Mouse (Mus musculus) limb, embryonic 15.5 days (tissue): ENCODE measurements around the gene Echs1. TPM values are rescaled to one million over a fixed set of nuclear protein-coding genes. Genes with fewer than 3 reads are reported as not detected.

Experiments
- ATAC-seq: fragments of 200-750 bp; cut with Nextera tagmentation; 2 replicates; pipeline ENCODE4 v1.8.0; 2017; ENCODE audit warnings: low read depth, moderate TSS enrichment; ENCODE audit not compliant: insufficient number of reproducible peaks, low FRiP score, low TSS enrichment
- H3K27ac ChIP-seq: fragments of 300-500 bp; sonication (generic); 2 replicates; pipeline ENCODE4 v1.5.1; 2015; ENCODE audit warnings: moderate library complexity, mild to moderate bottlenecking, inconsistent platforms
- H3K27me3 ChIP-seq: fragments of 300-500 bp; sonication (generic); 2 replicates; pipeline ENCODE4 v1.6.1; 2015; ENCODE audit warnings: inconsistent platforms
- H3K36me3 ChIP-seq: fragments of 300-500 bp; sonication (generic); 2 replicates; pipeline ENCODE4 v1.6.1; 2015; ENCODE audit warnings: inconsistent platforms
- H3K4me1 ChIP-seq: fragments of 300-500 bp; sonication (generic); 2 replicates; pipeline ENCODE4 v1.6.1; 2015; ENCODE audit warnings: inconsistent platforms
- H3K4me2 ChIP-seq: fragments of 300-500 bp; sonication (generic); 2 replicates; pipeline ENCODE4 v1.6.1; 2015; ENCODE audit warnings: mild to moderate bottlenecking, inconsistent platforms
- H3K4me3 ChIP-seq: fragments of 300-500 bp; sonication (generic); 2 replicates; pipeline ENCODE4 v1.5.1; 2015; ENCODE audit warnings: mild to moderate bottlenecking, inconsistent platforms
- H3K9ac ChIP-seq: fragments of 300-500 bp; sonication (generic); 2 replicates; pipeline ENCODE4 v1.6.1; 2015; ENCODE audit warnings: inconsistent platforms
- H3K9me3 ChIP-seq: fragments of 300-500 bp; sonication (generic); 2 replicates; pipeline ENCODE4 v1.6.1; 2016; ENCODE audit warnings: inconsistent platforms
- WGBS: fragments of 180-500 bp; shearing (Covaris S2); methylation state at CpG from one replicate; pipeline ENCODE4 v1.1.7; 2015; 5-methylcytosine and 5-hydroxymethylcytosine counted together
- polyA plus RNA-seq: library from polyadenylated mRNA; unstranded; fragments of >200 nt; fragmentation: Nextera tagmentation; extraction: Ambion mirVana; gene quantifications from 2 replicates; pipeline ENCODE4 v1.2.1, GENCODE M21; 2015

Echs1 gene
- polyA plus RNA-seq, 1 experiment from 2014 or later = 130 TPM

DNA sequence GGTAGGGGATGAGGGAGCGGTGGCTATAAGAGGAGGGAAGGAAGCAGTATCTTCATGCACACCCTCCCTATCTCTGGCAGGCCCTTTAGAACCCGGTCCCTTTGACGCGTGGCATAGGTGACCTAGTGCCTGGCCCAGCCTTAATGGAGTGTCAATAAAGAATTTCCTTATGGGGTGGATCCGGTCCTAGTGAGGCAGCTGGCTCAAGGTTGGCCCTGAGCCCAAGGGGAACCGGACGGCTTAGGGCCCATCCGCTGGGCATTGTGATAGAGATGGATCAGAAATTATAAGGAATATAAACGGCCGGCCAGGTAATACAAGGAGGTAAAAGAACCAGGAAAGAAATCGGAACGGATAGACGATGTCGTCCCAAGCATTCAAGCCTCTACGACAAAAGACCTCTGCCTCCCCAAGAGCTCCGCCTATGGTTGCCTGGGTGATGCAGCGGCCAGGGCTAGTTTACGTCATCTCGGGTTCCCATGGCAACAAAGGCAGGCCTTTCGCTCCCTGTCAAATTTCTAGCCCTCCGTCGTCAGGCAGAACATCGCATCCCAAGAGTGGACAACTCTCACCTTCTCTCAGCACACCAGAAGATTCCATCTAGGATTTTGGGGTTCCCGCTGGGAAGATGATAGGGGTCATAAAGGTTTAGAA lies 35.6 kb downstream of the Echs1 start:
- Histone ChIP-seq H3K4me2 (peak overlapping the region; percentile 31), H3K27me3 (peaks cover 47% of the 10 kb centered on the region), H3K4me3 (peak overlapping the region; percentile 24), H3K9ac (peak overlapping the region; percentile 11; the same call in 1 of the 2 replicates), H3K27ac (no peak overlapping the region), H3K9me3 (no peaks in the 10 kb centered on the region), H3K4me1 (peaks cover 14% of the 10 kb centered on the region), H3K36me3 (no peaks in the 10 kb centered on the region)
- 4% methylated on average over 24 of the region's 24 CpGs for WGBS
- 0 out of 2 replicates have a peak, but pooled peaks have one; percentile 37 for ATAC-seq

DNA sequence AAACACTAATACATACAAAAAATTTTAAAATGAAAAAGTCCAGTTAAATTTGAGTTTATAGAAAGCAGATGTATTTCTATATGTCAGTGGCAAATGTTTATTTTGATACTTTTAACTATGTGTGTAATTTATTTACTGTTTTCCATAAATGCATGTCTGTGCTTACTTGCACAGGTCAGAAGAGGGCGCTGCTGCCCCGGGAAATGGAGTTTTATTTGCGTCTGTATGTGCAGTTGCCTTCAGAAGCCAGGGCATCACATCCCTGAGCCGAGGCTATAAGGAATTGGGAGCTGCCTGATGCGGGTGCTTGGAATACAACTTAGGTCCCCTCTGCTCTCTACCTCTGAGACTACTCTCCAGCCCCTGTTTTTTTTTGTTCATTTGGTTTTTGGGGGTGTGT lies 37.6 kb downstream of the Echs1 start:
- Histone ChIP-seq H3K4me3 (no peak overlapping the region), H3K27me3 (peaks cover 47% of the 10 kb centered on the region), H3K4me2 (no peak overlapping the region), H3K9ac (no peak overlapping the region), H3K4me1 (peaks cover 14% of the 10 kb centered on the region), H3K36me3 (no peaks in the 10 kb centered on the region), H3K27ac (no peak overlapping the region), H3K9me3 (no peaks in the 10 kb centered on the region)
- no peak for ATAC-seq
- WGBS = 3% methylated on average over 5 of the region's 5 CpGs

DNA sequence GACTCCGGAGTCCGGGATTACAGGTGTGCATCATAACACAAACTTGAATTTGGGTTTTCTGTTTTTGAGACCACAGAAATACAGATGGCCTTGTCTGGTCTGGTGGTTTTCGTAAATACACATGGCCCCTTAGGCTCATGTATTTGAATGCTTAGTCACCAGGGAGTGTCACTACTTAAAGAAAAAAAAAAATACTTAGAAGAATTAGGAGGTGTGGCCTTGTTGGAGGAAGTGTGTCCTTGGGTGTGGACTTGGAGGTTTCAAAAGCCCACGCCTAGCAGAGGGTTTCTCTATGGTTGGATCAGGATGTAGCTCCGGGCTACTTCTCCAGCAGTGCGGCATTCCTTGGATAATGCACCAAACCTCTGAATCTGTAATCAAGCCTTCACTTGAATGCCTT lies 38.6 kb downstream of the Echs1 start:
- Histone ChIP-seq H3K27ac (no peak overlapping the region), H3K4me1 (peaks cover 14% of the 10 kb centered on the region), H3K4me2 (no peak overlapping the region), H3K36me3 (no peaks in the 10 kb centered on the region), H3K9me3 (no peaks in the 10 kb centered on the region), H3K9ac (no peak overlapping the region), H3K4me3 (no peak overlapping the region), H3K27me3 (peaks cover 46% of the 10 kb centered on the region)
- WGBS = 73% methylated on average over 6 of the region's 6 CpGs
- no peak for ATAC-seq

- H3K36me3 ChIP-seq = no peaks in the 10 kb centered on the region
- no peaks in the 10 kb centered on the region for H3K9me3 ChIP-seq
- ATAC-seq = no peak
- peaks cover 34% of the 10 kb centered on the region for H3K27me3 ChIP-seq
- 0 out of 2 replicates have a peak overlapping the region, but pooled peaks have one; percentile 14 for H3K4me3 ChIP-seq
- H3K27ac ChIP-seq = no peak overlapping the region
- 31% methylated on average over 39 of the region's 39 CpGs for WGBS
- peak overlapping the region; percentile 40 for H3K4me2 ChIP-seq
- H3K4me1 ChIP-seq = no peaks in the 10 kb centered on the region
- 0 out of 2 replicates have a peak overlapping the region, but pooled peaks have one; percentile 23 for H3K9ac ChIP-seq
Observed at GRCm38 (mm10) chr7:140070042-140070711, 46.1 kb downstream of the Echs1 start.

- WGBS = 56% methylated on average over 6 of the region's 6 CpGs
- no peak overlapping the region for H3K4me2 ChIP-seq
- H3K27me3 ChIP-seq = peaks cover 52% of the 10 kb centered on the region
- H3K27ac ChIP-seq = no peak overlapping the region
- H3K36me3 ChIP-seq = no peaks in the 10 kb centered on the region
- H3K9ac ChIP-seq = no peak overlapping the region
- no peaks in the 10 kb centered on the region for H3K9me3 ChIP-seq
- H3K4me3 ChIP-seq = no peak overlapping the region
- no peaks in the 10 kb centered on the region for H3K4me1 ChIP-seq
- ATAC-seq = no peak
Observed at GRCm38 (mm10) chr7:140067397-140067796, 48.9 kb downstream of the Echs1 start.

DNA sequence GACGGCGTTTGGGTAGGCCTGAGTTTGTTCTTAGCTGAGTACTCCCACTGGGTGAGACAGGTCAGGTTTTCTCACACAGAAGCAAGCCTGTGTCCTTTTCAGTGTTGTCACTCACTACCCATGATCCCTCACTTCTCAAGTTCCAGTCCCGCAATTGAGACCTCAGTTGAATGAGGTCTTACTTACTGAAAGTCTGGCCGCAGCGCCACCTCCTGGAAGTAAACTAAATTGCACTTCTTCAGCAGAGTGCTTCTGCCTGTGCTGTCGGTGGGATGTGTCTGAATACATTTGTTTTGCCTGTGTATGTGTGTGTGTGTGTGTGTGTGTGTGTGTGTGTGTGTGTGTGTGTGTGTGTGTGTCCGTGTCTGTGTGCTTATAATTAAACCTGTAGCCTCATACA lies 53.2 kb downstream of the Echs1 start:
- no peak overlapping the region for H3K4me2 ChIP-seq
- no peak for ATAC-seq
- no peaks in the 10 kb centered on the region for H3K36me3 ChIP-seq
- no peak overlapping the region for H3K27ac ChIP-seq
- 22% methylated on average over 7 of the region's 7 CpGs for WGBS
- peaks cover 15% of the 10 kb centered on the region for H3K4me1 ChIP-seq
- no peak overlapping the region for H3K4me3 ChIP-seq
- H3K9ac ChIP-seq = no peak overlapping the region
- no peaks in the 10 kb centered on the region for H3K9me3 ChIP-seq
- peaks cover 74% of the 10 kb centered on the region for H3K27me3 ChIP-seq

GRCm38 (mm10) chr7:140062307-140062706 lies 54.0 kb downstream of the Echs1 start:
- H3K4me1 ChIP-seq = peaks cover 21% of the 10 kb centered on the region
- H3K9ac ChIP-seq = no peak overlapping the region
- 23% methylated on average over 11 of the region's 11 CpGs for WGBS
- no peak overlapping the region for H3K27ac ChIP-seq
- H3K4me2 ChIP-seq = no peak overlapping the region
- H3K27me3 ChIP-seq = peaks cover 82% of the 10 kb centered on the region
- no peaks in the 10 kb centered on the region for H3K9me3 ChIP-seq
- no peaks in the 10 kb centered on the region for H3K36me3 ChIP-seq
- no peak for ATAC-seq
- H3K4me3 ChIP-seq = no peak overlapping the region

DNA sequence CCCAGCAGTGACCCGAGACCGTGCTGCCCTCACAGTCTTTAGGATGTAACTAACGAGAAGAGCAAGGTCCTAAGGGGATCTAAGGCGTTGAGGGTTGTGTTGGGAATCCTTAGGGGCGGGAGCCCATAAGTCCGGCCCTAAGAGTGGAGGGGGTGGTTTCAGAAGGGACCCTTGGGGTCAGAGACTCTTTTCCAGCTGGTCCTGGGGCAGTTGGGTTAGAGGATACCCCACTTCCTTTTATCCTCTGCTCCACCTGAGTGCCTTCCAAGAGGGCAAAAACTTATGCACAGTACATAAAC lies 54.5 kb downstream of the Echs1 start:
- ATAC-seq = no peak
- no peak overlapping the region for H3K9ac ChIP-seq
- peak overlapping the region; percentile 38; the same call in 1 of the 2 replicates for H3K4me3 ChIP-seq
- peaks cover 87% of the 10 kb centered on the region for H3K27me3 ChIP-seq
- H3K4me1 ChIP-seq = peaks cover 21% of the 10 kb centered on the region
- H3K9me3 ChIP-seq = no peaks in the 10 kb centered on the region
- H3K4me2 ChIP-seq = peak overlapping the region; percentile 83
- 9% methylated on average over 6 of the region's 6 CpGs for WGBS
- no peaks in the 10 kb centered on the region for H3K36me3 ChIP-seq
- H3K27ac ChIP-seq = no peak overlapping the region

- no peak for ATAC-seq
- H3K4me2 ChIP-seq = peak overlapping the region; percentile 83
- peaks cover 93% of the 10 kb centered on the region for H3K27me3 ChIP-seq
- peaks cover 21% of the 10 kb centered on the region for H3K4me1 ChIP-seq
- H3K36me3 ChIP-seq = no peaks in the 10 kb centered on the region
- peak overlapping the region; percentile 38 for H3K4me3 ChIP-seq
- no peak overlapping the region for H3K9ac ChIP-seq
- no peaks in the 10 kb centered on the region for H3K9me3 ChIP-seq
- WGBS = 2% methylated on average over 46 of the region's 47 CpGs
- H3K27ac ChIP-seq = no peak overlapping the region
Observed at GRCm38 (mm10) chr7:140060936-140061831, 55.1 kb downstream of the Echs1 start.

DNA sequence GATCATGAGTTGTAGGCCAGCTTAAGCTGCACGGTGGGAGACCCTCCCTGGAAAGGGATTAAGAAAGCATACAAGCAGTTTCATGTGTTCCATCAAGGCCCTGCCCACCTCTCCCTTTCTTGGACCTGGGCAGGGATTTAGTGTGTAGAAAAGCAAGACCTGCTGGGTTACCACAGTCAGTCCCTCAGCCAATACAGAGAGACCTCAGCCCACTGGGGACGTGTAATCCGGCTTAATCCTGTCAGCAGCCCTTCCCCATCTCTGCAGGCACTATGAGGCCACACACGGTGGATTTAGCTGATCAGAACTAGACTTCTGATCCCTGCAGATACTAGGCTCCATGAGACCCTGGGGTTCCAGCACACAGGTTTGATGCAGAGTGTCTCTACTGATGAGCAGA lies 56.7 kb downstream of the Echs1 start:
- 53% methylated on average over 4 of the region's 4 CpGs for WGBS
- peaks cover 21% of the 10 kb centered on the region for H3K4me1 ChIP-seq
- no peaks in the 10 kb centered on the region for H3K9me3 ChIP-seq
- H3K36me3 ChIP-seq = no peaks in the 10 kb centered on the region
- no peak for ATAC-seq
- no peak overlapping the region for H3K4me2 ChIP-seq
- peaks cover 93% of the 10 kb centered on the region for H3K27me3 ChIP-seq
- H3K9ac ChIP-seq = no peak overlapping the region
- no peak overlapping the region for H3K4me3 ChIP-seq
- H3K27ac ChIP-seq = no peak overlapping the region

- Histone ChIP-seq H3K4me2 (peak overlapping the region; percentile 86), H3K9me3 (no peaks in the 10 kb centered on the region), H3K36me3 (no peaks in the 10 kb centered on the region), H3K4me1 (peaks cover 21% of the 10 kb centered on the region), H3K27ac (no peak overlapping the region), H3K27me3 (peaks cover 91% of the 10 kb centered on the region), H3K4me3 (peak overlapping the region; percentile 44), H3K9ac (no peak overlapping the region)
- WGBS = 28% methylated on average over 7 of the region's 7 CpGs
- ATAC-seq = no peak
Observed at GRCm38 (mm10) chr7:140058528-140058927, 57.7 kb downstream of the Echs1 start.
